Mouse (Mus musculus): ENCODE measurements around the gene Soga3. TPM values are rescaled to one million over a fixed set of nuclear protein-coding genes. Genes with fewer than 3 reads are reported as not detected.

Gene Soga3
- polyA plus RNA-seq, 1 experiment from 2014 or later: 0.19 TPM

DNA sequence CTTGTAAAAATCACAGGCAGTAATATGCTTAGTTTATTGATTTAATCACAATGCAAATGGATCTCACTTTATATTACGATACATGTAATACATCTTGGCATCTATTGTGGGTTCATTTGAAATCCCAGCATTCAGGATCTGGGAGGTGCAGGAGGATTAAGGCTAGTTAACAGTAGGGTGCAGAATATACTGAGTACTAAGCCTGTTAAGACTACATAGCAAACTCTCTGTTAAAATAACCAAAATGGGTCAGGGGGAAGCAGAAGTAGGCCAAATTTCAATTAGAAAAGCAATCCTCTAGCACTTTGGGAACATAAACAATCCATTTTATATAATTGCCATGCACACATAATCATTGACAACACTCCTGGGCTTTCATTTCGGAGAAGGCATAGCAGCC, 30.1 kb downstream of the Soga3 start:
- no peak for ATAC-seq (replicated peaks; ENCODE audit: insufficient number of reproducible peaks, insufficient read depth, low FRiP score, low read depth)
- Histone ChIP-seq H3K4me1 (replicated peaks) (no peaks in the 10 kb centered on the region), H3K4me2 (no peak overlapping the region), H3K36me3 (no peaks in the 10 kb centered on the region), H3K4me3 (no peak overlapping the region), H3K27ac (no peak overlapping the region), H3K9ac (no peak overlapping the region), H3K9me3 (replicated peaks) (no peaks in the 10 kb centered on the region), H3K27me3 (no peaks in the 10 kb centered on the region)
- WGBS: 77% methylated on average over 2 of the region's 2 CpGs

- 81% methylated on average over 3 of the region's 3 CpGs for WGBS
- Histone ChIP-seq H3K9me3 (replicated peaks) (no peaks in the 10 kb centered on the region), H3K27me3 (no peaks in the 10 kb centered on the region), H3K36me3 (no peaks in the 10 kb centered on the region), H3K4me2 (no peak overlapping the region), H3K4me3 (no peak overlapping the region), H3K4me1 (replicated peaks) (no peaks in the 10 kb centered on the region), H3K9ac (no peak overlapping the region), H3K27ac (no peak overlapping the region)
- ATAC-seq (replicated peaks; ENCODE audit: insufficient number of reproducible peaks, insufficient read depth, low FRiP score, low read depth): no peak
These were observed 32.0 kb downstream of the Soga3 start for GRCm38 (mm10) chr10:29175656-29176055.

DNA sequence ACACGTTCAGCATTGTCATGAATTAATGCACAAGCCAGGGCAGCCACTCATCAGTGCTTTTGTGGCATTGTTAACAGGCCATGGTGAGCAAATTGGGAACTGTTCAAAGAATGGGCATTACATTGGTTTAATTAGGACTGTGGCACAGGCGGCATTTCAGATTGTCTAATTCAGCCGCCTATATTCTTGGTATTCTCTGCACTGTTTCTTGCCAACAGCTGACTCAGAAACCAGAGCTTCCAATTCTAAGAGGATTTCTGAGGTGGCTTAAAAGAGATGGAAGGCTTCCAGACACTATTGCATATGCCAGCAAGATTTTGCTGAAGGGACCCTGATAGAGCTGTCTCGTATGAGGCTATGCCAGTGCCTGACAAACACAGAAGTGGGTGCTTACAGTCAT, 33.2 kb downstream of the Soga3 start:
- H3K9me3 ChIP-seq (replicated peaks): no peaks in the 10 kb centered on the region
- no peak overlapping the region for H3K4me2 ChIP-seq
- H3K9ac ChIP-seq: no peak overlapping the region
- WGBS: 82% methylated on average over 4 of the region's 4 CpGs
- no peaks in the 10 kb centered on the region for H3K36me3 ChIP-seq
- no peaks in the 10 kb centered on the region for H3K27me3 ChIP-seq
- no peak overlapping the region for H3K4me3 ChIP-seq
- no peaks in the 10 kb centered on the region for H3K4me1 ChIP-seq (replicated peaks)
- no peak overlapping the region for H3K27ac ChIP-seq
- ATAC-seq (replicated peaks; ENCODE audit: insufficient number of reproducible peaks, insufficient read depth, low FRiP score, low read depth): no peak

GRCm38 (mm10) chr10:29178003-29178402, 34.4 kb downstream of the Soga3 start:
- no peaks in the 10 kb centered on the region for H3K27me3 ChIP-seq
- no peak overlapping the region for H3K27ac ChIP-seq
- no peaks in the 10 kb centered on the region for H3K36me3 ChIP-seq
- no peaks in the 10 kb centered on the region for H3K9me3 ChIP-seq (replicated peaks)
- H3K4me2 ChIP-seq: no peak overlapping the region
- H3K4me1 ChIP-seq (replicated peaks): no peaks in the 10 kb centered on the region
- H3K9ac ChIP-seq: no peak overlapping the region
- H3K4me3 ChIP-seq: no peak overlapping the region
- ATAC-seq (replicated peaks; ENCODE audit: insufficient number of reproducible peaks, insufficient read depth, low FRiP score, low read depth): no peak
- WGBS: 43% methylated on average over 2 of the region's 2 CpGs

DNA sequence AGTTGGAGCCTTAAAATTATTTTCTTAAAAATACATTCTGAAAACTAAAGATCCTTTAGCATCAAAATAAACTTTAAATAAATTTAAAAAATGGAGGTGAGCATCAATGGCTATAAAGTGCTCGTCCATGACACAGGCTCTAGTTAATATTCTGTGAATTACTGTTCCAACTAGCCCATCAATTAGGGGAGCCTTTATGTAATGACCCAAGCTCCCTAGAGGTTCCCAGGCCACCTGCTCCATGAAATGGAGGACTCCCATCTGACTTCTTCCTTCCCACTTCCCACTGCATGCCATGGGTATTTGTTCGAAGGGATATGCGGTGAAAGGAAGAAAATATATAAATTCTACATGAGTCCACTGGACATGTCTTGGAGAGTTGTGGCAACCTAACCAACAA, 36.6 kb downstream of the Soga3 start:
- H3K36me3 ChIP-seq: no peaks in the 10 kb centered on the region
- ATAC-seq (replicated peaks; ENCODE audit: insufficient number of reproducible peaks, insufficient read depth, low FRiP score, low read depth): no peak
- no peak overlapping the region for H3K4me2 ChIP-seq
- no peak overlapping the region for H3K4me3 ChIP-seq
- no peaks in the 10 kb centered on the region for H3K9me3 ChIP-seq (replicated peaks)
- no peaks in the 10 kb centered on the region for H3K4me1 ChIP-seq (replicated peaks)
- H3K27ac ChIP-seq: no peak overlapping the region
- no peak overlapping the region for H3K9ac ChIP-seq
- WGBS: 84% methylated on average over 3 of the region's 3 CpGs
- no peaks in the 10 kb centered on the region for H3K27me3 ChIP-seq

- ATAC-seq (replicated peaks; ENCODE audit: insufficient number of reproducible peaks, insufficient read depth, low FRiP score, low read depth): no peak
- no peak overlapping the region for H3K27ac ChIP-seq
These were observed 37.4 kb downstream of the Soga3 start for GRCm38 (mm10) chr10:29181046-29181445.

DNA sequence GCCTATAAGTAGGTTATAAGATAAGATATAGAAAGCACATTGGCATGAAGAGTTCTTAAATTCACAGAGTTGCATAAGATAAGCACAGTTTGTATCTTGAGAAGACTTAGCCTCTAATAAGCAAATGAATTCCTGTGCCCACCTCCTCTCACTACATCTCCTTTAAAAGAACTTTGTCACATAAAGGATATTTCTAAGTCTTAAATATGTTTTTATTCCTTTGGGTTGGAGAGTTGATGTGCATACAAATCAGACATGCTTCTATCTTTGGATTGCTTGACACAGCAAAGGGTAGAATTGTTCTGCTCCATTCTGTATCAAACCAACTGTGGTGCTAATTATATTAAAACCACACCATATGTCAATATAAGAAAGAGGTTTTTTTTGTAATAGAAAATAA, 50.1 kb downstream of the Soga3 start:
- H3K36me3 ChIP-seq: no peaks in the 10 kb centered on the region

More at GRCm38 (mm10) chr10:29181046-29181445, 37.4 kb downstream of the Soga3 start:
- H3K4me1 ChIP-seq (replicated peaks): no peaks in the 10 kb centered on the region
- H3K36me3 ChIP-seq: no peaks in the 10 kb centered on the region
- no peaks in the 10 kb centered on the region for H3K9me3 ChIP-seq (replicated peaks)
- WGBS: 82% methylated on average over 2 of the region's 2 CpGs
- no peak overlapping the region for H3K4me2 ChIP-seq
- H3K9ac ChIP-seq: no peak overlapping the region
- H3K27me3 ChIP-seq: no peaks in the 10 kb centered on the region
- H3K4me3 ChIP-seq: no peak overlapping the region

DNA sequence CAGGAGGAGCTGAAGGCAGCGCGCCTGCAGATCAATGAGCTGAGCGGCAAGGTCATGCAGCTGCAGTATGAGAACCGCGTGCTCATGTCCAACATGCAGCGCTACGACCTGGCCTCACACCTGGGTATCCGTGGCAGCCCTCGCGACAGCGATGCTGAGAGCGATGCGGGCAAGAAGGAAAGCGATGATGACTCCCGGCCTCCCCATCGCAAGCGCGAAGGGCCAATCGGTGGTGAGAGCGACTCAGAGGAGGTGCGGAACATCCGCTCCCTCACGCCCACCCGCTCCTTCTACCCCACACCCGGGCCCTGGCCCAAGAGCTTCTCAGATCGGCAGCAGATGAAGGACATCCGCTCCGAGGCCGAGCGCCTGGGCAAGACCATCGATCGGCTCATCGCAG, 53.2 kb downstream of the Soga3 start:
- no peak overlapping the region for H3K27ac ChIP-seq

More for the DNA sequence above, 50.1 kb downstream of the Soga3 start:
- Histone ChIP-seq H3K9ac (no peak overlapping the region), H3K4me2 (no peak overlapping the region), H3K4me1 (replicated peaks) (no peaks in the 10 kb centered on the region), H3K27ac (no peak overlapping the region), H3K4me3 (no peak overlapping the region), H3K27me3 (no peaks in the 10 kb centered on the region), H3K9me3 (replicated peaks) (no peaks in the 10 kb centered on the region)
- ATAC-seq (replicated peaks; ENCODE audit: insufficient number of reproducible peaks, insufficient read depth, low FRiP score, low read depth): no peak

GRCm38 (mm10) chr10:29198642-29199041, 55.0 kb downstream of the Soga3 start, which contains the start of gene Gm49353:
TSS of gene Gm49353 (plus strand) at chr10:29198954.
- Histone ChIP-seq H3K27me3 (no peaks in the 10 kb centered on the region), H3K9ac (no peak within 1 kb of the TSS), H3K9me3 (replicated peaks) (no peaks in the 10 kb centered on the region), H3K4me3 (no peak within 1 kb of the TSS), H3K36me3 (no peaks in the 10 kb centered on the region), H3K4me2 (no peak within 1 kb of the TSS), H3K27ac (no peak within 1 kb of the TSS), H3K4me1 (replicated peaks) (no peaks in the 10 kb centered on the region)
- 80% methylated on average over 7 of the region's 7 CpGs for WGBS
- ATAC-seq (replicated peaks; ENCODE audit: insufficient number of reproducible peaks, insufficient read depth, low FRiP score, low read depth): no peak

More for the DNA sequence above, 53.2 kb downstream of the Soga3 start:
- H3K4me3 ChIP-seq: no peak overlapping the region
- no peaks in the 10 kb centered on the region for H3K36me3 ChIP-seq
- no peak for ATAC-seq (replicated peaks; ENCODE audit: insufficient number of reproducible peaks, insufficient read depth, low FRiP score, low read depth)
- no peaks in the 10 kb centered on the region for H3K9me3 ChIP-seq (replicated peaks)
- H3K27me3 ChIP-seq: no peaks in the 10 kb centered on the region
- H3K9ac ChIP-seq: no peak overlapping the region
- H3K4me1 ChIP-seq (replicated peaks): no peaks in the 10 kb centered on the region
- no peak overlapping the region for H3K4me2 ChIP-seq
- WGBS: 93% methylated on average over 33 of the region's 33 CpGs

DNA sequence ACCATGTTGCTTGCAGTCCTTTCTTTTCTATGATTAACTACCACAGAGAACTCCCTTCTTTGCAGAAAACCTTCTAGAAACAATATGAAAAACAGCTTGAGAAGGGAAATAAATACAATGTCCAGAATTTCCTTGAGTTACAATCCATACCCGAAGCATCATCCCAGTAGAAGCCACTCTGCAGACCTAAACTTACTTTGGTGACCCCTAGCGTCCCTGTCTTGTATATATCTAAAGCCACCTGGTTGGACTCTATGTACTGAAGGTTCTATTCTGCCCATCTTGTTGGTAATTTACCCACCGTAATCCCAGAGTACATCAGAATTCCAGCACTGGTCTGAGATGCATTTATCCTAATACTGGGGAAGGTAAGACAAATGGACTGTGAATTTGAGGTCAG, 56.2 kb downstream of the Soga3 start:
- no peak for ATAC-seq (replicated peaks; ENCODE audit: insufficient number of reproducible peaks, insufficient read depth, low FRiP score, low read depth)
- H3K27me3 ChIP-seq: no peaks in the 10 kb centered on the region
- H3K4me2 ChIP-seq: no peak overlapping the region
- H3K9ac ChIP-seq: no peak overlapping the region
- 60% methylated on average over 3 of the region's 3 CpGs for WGBS
- no peaks in the 10 kb centered on the region for H3K9me3 ChIP-seq (replicated peaks)
- H3K4me3 ChIP-seq: no peak overlapping the region
- H3K27ac ChIP-seq: no peak overlapping the region
- H3K36me3 ChIP-seq: no peaks in the 10 kb centered on the region
- no peaks in the 10 kb centered on the region for H3K4me1 ChIP-seq (replicated peaks)

DNA sequence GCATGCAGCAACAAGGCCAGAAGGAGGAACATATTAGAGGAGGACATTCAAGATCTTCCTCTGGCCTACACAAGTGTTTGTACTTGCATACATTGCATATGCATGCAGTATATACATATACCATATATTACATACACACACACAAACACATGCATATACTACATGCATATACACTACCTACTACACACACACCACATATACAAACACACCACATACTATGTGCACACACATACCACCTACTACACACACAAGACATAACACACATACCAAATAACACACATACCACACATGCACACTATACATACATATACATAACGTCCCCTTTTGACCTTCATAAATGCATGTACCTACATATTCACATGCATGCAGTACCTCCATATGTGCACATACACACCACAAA, 57.0 kb downstream of the Soga3 start:
- H3K27ac ChIP-seq: no peak overlapping the region

GRCm38 (mm10) chr10:29206730-29207129, 63.1 kb downstream of the Soga3 start:
- H3K4me2 ChIP-seq: no peak overlapping the region
- no peak for ATAC-seq (replicated peaks; ENCODE audit: insufficient number of reproducible peaks, insufficient read depth, low FRiP score, low read depth)
- no peak overlapping the region for H3K27ac ChIP-seq
- no peaks in the 10 kb centered on the region for H3K36me3 ChIP-seq
- H3K9me3 ChIP-seq (replicated peaks): no peaks in the 10 kb centered on the region
- H3K9ac ChIP-seq: no peak overlapping the region
- H3K27me3 ChIP-seq: no peaks in the 10 kb centered on the region
- H3K4me1 ChIP-seq (replicated peaks): no peaks in the 10 kb centered on the region
- H3K4me3 ChIP-seq: no peak overlapping the region

More for the DNA sequence above, 57.0 kb downstream of the Soga3 start:
- H3K9ac ChIP-seq: no peak overlapping the region
- H3K36me3 ChIP-seq: no peaks in the 10 kb centered on the region
- H3K4me1 ChIP-seq (replicated peaks): no peaks in the 10 kb centered on the region
- H3K4me2 ChIP-seq: no peak overlapping the region
- WGBS: 75% methylated on average over 1 of the region's 1 CpGs
- H3K27me3 ChIP-seq: no peaks in the 10 kb centered on the region
- no peaks in the 10 kb centered on the region for H3K9me3 ChIP-seq (replicated peaks)
- ATAC-seq (replicated peaks; ENCODE audit: insufficient number of reproducible peaks, insufficient read depth, low FRiP score, low read depth): no peak
- no peak overlapping the region for H3K4me3 ChIP-seq
